10 mouse cellular contexts compared by ENCODE assay signal in the genomic region with DNA sequence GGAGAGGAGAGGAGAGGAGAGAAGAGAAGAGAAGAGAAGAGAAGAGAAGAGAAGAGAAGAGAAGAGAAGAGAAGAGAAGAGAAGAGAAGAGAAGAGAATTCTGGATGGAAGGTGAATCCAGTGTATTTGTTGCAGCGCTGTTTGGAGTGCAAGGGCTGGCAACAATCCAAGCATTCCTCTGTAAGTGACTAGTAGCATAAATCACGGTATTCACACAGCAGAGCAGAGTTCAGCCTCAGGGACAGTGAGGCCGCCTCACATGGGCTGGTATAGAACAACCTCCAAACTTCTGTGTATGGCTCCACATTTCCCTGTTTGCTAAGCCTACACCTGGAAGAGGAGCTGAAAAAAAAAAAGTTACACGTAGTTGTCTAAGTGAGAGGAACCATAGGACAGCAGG. TPM values are rescaled to one million over a fixed set of nuclear protein-coding genes. Genes with fewer than 3 reads are reported as not detected.
DNase-seq lines count a peak whose midpoint lies in the region; ATAC-seq and TF ChIP-seq lines count a peak whose summit lies in the region.
"Had no signal": no experiment of that assay in that cellular context is flagged by ENCODE, and none has a peak within 500 bp of the region (broad histone marks: within the 10 kb centered on the region; RNA-seq: fewer than 3 reads in every experiment).

No protein-coding gene starts in this region.

- H3K4me3 ChIP-seq in liver, postnatal 0 days (ENCODE audit: low read depth, low read length), result no peak overlapping the region

- no peak overlapping the region for H3K9ac ChIP-seq in liver, postnatal 0 days (replicated peaks)

- H3K27me3 ChIP-seq in liver, postnatal 0 days (ENCODE audit: insufficient read depth, low read length), result no peaks in the 10 kb centered on the region
- H3K27me3 ChIP-seq: megakaryocyte, embryonic 14.5 days had no signal

- no peak for TF ChIP-seq CTCF in liver, postnatal 0 days (IDR thresholded peaks at IDR 0.05; ENCODE audit: low read depth)

- ATAC-seq in liver, postnatal 0 days, result peak; percentile 28; the same call in 1 of the 2 replicates
- ATAC-seq: forebrain, embryonic 16.5 days had no signal

- no peaks in the 10 kb centered on the region for H3K9me3 ChIP-seq in liver, postnatal 0 days (ENCODE audit: low read length)
- H3K9me3 ChIP-seq: megakaryocyte, embryonic 14.5 days had no signal

- H3K36me3 ChIP-seq in liver, postnatal 0 days (replicated peaks; ENCODE audit: insufficient read depth, low read length), result peaks cover 25% of the 10 kb centered on the region

- H3K4me1 ChIP-seq in liver, postnatal 0 days (ENCODE audit: insufficient read depth), result peaks cover 62% of the 10 kb centered on the region

- no peak for DNase-seq in liver, postnatal 0 days
- no peak for DNase-seq in liver
- DNase-seq in adrenal gland, adult 8-10 months, result peak; percentile 75
- peak; percentile 71 for DNase-seq in heart, postnatal 4 days
- DNase-seq in lung, postnatal 14 days, result peak; percentile 75
- DNase-seq in gastrocnemius, postnatal 25 days, result no peak
- no peak for DNase-seq in cerebellum, adult 11-12 months
- no peak for DNase-seq in B cell, adult 2 months

- WGBS in liver, postnatal 0 days (ENCODE audit: insufficient replicate concordance), result 59% methylated on average over 4 of the region's 4 CpGs

- no peak overlapping the region for H3K27ac ChIP-seq in liver, postnatal 0 days (ENCODE audit: low read depth)

- H3K4me2 ChIP-seq in liver, postnatal 0 days (ENCODE audit: low read depth, low read length), result no peak overlapping the region

- no peak for TF ChIP-seq EP300 in liver, postnatal 0 days (IDR thresholded peaks at IDR 0.05; ENCODE audit: low read depth)

RNA-seq across cellular contexts. Expression of a gene that starts 6.4 kb away (rescaled TPM):
- polyA plus RNA-seq in liver, postnatal 0 days (2015; fragmentation: Nextera tagmentation; extraction: Ambion mirVana), result 2.6 and 2.8 TPM in 2 replicates
- 10 to 100 TPM; 21.2 to 31.2 (median 27.3) TPM for total RNA-seq in adrenal gland, adult 8-10 months (2022)
- 10 to 100 TPM; 18.5 to 18.6 TPM for total RNA-seq in heart, postnatal 4 days (2021)
- total RNA-seq in gastrocnemius, postnatal 25 days (2021), result 1 to 10 TPM; 8.0 to 9.9 TPM

Comparison
In these comparisons a context has a peak if more than half of its experiments do, and no peak if none do; other contexts are left out.
1. DNase-seq: peak in adrenal gland, adult 8-10 months (single experiment), heart, postnatal 4 days (single experiment) and lung, postnatal 14 days (single experiment); none in liver, postnatal 0 days (single experiment), liver (single experiment), gastrocnemius, postnatal 25 days (single experiment), cerebellum, adult 11-12 months (single experiment) and B cell, adult 2 months (0 of 2).